Mouse (Mus musculus) limb, embryonic 14.5 days (tissue): ENCODE measurements around the gene Slc22a22. TPM values are rescaled to one million over a fixed set of nuclear protein-coding genes. Genes with fewer than 3 reads are reported as not detected.

Experiments
- ATAC-seq: fragments of 200-750 bp; cut with Nextera tagmentation; 2 replicates; pipeline ENCODE4 v1.8.0; 2017; ENCODE audit warnings: low read depth, moderate number of reproducible peaks, moderate TSS enrichment; ENCODE audit not compliant: low FRiP score
- DNase-seq: peaks from one replicate; pipeline ENCODE4 v3.0.0-alpha.2; 2015; ENCODE audit warnings: low spot score
- H3K27ac ChIP-seq: fragments of 300-500 bp; sonication (generic); replicated peaks from 2 replicates; pipeline ENCODE4 v1.5.1; 2014; ENCODE audit warnings: low read depth, mild to moderate bottlenecking, low read length, moderate library complexity, mixed read lengths
- H3K27me3 ChIP-seq: fragments of 300-500 bp; sonication (generic); 2 replicates; pipeline ENCODE4 v1.6.1; 2014; ENCODE audit warnings: low read length, mixed read lengths; ENCODE audit not compliant: control insufficient read depth, insufficient read depth
- H3K36me3 ChIP-seq: fragments of 300-500 bp; sonication (generic); 2 replicates; pipeline ENCODE4 v1.6.1; 2014; ENCODE audit warnings: mild to moderate bottlenecking, low read length, moderate library complexity, mixed read lengths; ENCODE audit not compliant: control insufficient read depth, insufficient read depth
- H3K4me1 ChIP-seq: fragments of 300-500 bp; sonication (generic); 2 replicates; pipeline ENCODE4 v1.6.1; 2014; ENCODE audit warnings: antibody characterized with exemption, low read length, mixed read lengths; ENCODE audit not compliant: control insufficient read depth, insufficient read depth
- H3K4me2 ChIP-seq: fragments of 300-500 bp; sonication (generic); replicated peaks from 2 replicates; pipeline ENCODE4 v1.6.1; 2014; ENCODE audit warnings: low read depth, mild to moderate bottlenecking, low read length, moderate library complexity; ENCODE audit not compliant: severe bottlenecking
- H3K4me3 ChIP-seq: fragments of 300-500 bp; sonication (generic); replicated peaks from 2 replicates; pipeline ENCODE4 v1.5.1; 2014; ENCODE audit warnings: low read length
- H3K9ac ChIP-seq: fragments of 300-500 bp; sonication (generic); 2 replicates; pipeline ENCODE4 v1.6.1; 2014; ENCODE audit warnings: mild to moderate bottlenecking, low read depth, low read length, moderate library complexity; ENCODE audit not compliant: severe bottlenecking
- H3K9me3 ChIP-seq: fragments of 300-500 bp; sonication (generic); 2 replicates; pipeline ENCODE4 v1.6.1; 2016; ENCODE audit warnings: low read length; ENCODE audit not compliant: control insufficient read depth
- POLR2A ChIP-seq: fragments of 200-500 bp; IDR thresholded peaks from 2 replicates; pipeline ENCODE4 v1.8.0; 2012; ENCODE audit warnings: inconsistent platforms, mild to moderate bottlenecking, moderate library complexity, borderline replicate concordance; ENCODE audit not compliant: insufficient read depth, insufficient read length; ENCODE audit errors: extremely low read depth
- WGBS: fragments of 180-500 bp; shearing (Covaris S2); extraction: QIAGEN DNeasy Blood & Tissue Kit; methylation state at CpG from one replicate; pipeline ENCODE4 v1.1.7; 2014; 5-methylcytosine and 5-hydroxymethylcytosine counted together
- polyA plus RNA-seq, 2 experiments: library from polyadenylated mRNA; depleted of rRNA in 1 of 2; stranded (reverse) in 1 of 2; unstranded in 1 of 2; fragments of >200 nt; fragmentation: Nextera tagmentation in 1 of 2; extraction: Ambion mirVana in 1 of 2; gene quantifications; 2 replicates each; pipeline versions ENCODE4 v1.2.1 to v1.2.3; 2012 to 2014

Gene Slc22a22
- polyA plus RNA-seq, 2 experiments: 0.08 to 0.13 TPM

DNA sequence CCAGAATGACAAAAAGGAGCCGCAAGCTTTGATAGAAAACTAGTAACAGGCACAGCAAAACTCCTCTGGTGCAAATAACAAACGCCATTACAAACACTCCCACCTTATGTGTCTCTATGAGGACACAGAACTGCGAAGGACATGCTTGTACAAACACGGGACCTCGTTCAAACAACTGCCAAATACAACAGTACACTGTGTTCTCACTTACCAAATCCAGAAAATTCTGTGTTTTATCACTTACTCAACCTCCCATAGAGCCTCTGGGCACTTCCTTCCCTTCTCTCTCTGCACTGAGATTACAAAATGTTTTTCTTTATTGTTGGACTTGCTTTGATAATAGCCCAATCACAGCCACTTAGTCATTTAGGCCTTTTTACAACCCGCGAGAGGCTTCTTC is 97.0 kb downstream of the Slc22a22 start:
- ATAC-seq: no peak
- 84% methylated on average over 7 of the region's 7 CpGs for WGBS
- no peak for TF ChIP-seq POLR2A
- no peak for DNase-seq
- Histone ChIP-seq H3K27ac (no peak overlapping the region), H3K4me2 (no peak overlapping the region), H3K36me3 (no peaks in the 10 kb centered on the region), H3K9ac (no peak overlapping the region), H3K27me3 (no peaks in the 10 kb centered on the region), H3K4me1 (no peaks in the 10 kb centered on the region), H3K9me3 (no peaks in the 10 kb centered on the region), H3K4me3 (no peak overlapping the region)

- 17% methylated on average over 1 of the region's 1 CpGs for WGBS
- Histone ChIP-seq H3K4me2 (no peak overlapping the region), H3K9me3 (no peaks in the 10 kb centered on the region), H3K36me3 (no peaks in the 10 kb centered on the region), H3K27me3 (no peaks in the 10 kb centered on the region), H3K4me3 (no peak overlapping the region), H3K4me1 (no peaks in the 10 kb centered on the region), H3K9ac (no peak overlapping the region), H3K27ac (no peak overlapping the region)
- TF ChIP-seq POLR2A: no peak
- DNase-seq (peak; percentile 45), ATAC-seq (no peak)
These were observed 111.0 kb downstream of the Slc22a22 start for GRCm38 (mm10) chr15:57366446-57366845.

- no peak overlapping the region for H3K4me3 ChIP-seq
- no peaks in the 10 kb centered on the region for H3K4me1 ChIP-seq
- no peak overlapping the region for H3K9ac ChIP-seq
- TF ChIP-seq POLR2A: no peak
- no peaks in the 10 kb centered on the region for H3K36me3 ChIP-seq
- ATAC-seq: no peak
- no peak for DNase-seq
- no peak overlapping the region for H3K4me2 ChIP-seq
- WGBS: 64% methylated on average over 4 of the region's 4 CpGs
- no peak overlapping the region for H3K27ac ChIP-seq
- no peaks in the 10 kb centered on the region for H3K9me3 ChIP-seq
- H3K27me3 ChIP-seq: no peaks in the 10 kb centered on the region
These were observed 122.1 kb downstream of the Slc22a22 start for GRCm38 (mm10) chr15:57355278-57355677.

GRCm38 (mm10) chr15:57340499-57340898 is 136.9 kb downstream of the Slc22a22 start:
- WGBS: 35% methylated on average over 3 of the region's 3 CpGs
- Histone ChIP-seq H3K36me3 (no peaks in the 10 kb centered on the region), H3K27ac (no peak overlapping the region), H3K9ac (no peak overlapping the region), H3K4me3 (no peak overlapping the region), H3K4me1 (no peaks in the 10 kb centered on the region), H3K4me2 (no peak overlapping the region), H3K27me3 (no peaks in the 10 kb centered on the region), H3K9me3 (no peaks in the 10 kb centered on the region)
- ATAC-seq (no peak), DNase-seq (no peak)
- no peak for TF ChIP-seq POLR2A

DNA sequence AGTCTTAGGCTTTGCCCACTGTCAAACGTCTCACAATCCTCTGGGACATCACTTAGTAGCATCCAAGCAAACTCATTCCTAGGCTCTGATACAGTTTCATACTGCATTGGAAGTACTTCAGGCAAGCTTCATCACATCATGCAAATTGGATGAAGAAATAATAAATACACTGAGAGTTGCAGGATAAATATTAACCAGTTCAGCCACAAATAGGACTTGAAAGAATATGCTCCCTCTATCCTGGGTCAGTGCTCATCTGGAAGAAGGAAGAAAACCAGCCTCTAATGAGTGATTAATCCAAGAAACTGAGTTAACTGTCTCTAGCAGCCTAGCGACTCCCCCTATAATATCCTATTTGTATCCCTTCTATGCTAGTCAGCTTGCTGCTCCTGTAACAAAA is 146.1 kb downstream of the Slc22a22 start:
- H3K9me3 ChIP-seq: no peaks in the 10 kb centered on the region
- H3K27me3 ChIP-seq: no peaks in the 10 kb centered on the region
- H3K27ac ChIP-seq: no peak overlapping the region
- no peak for ATAC-seq
- H3K9ac ChIP-seq: no peak overlapping the region
- H3K36me3 ChIP-seq: no peaks in the 10 kb centered on the region
- TF ChIP-seq POLR2A: no peak
- no peaks in the 10 kb centered on the region for H3K4me1 ChIP-seq
- WGBS: 81% methylated on average over 2 of the region's 2 CpGs
- no peak overlapping the region for H3K4me2 ChIP-seq
- DNase-seq: no peak
- no peak overlapping the region for H3K4me3 ChIP-seq

DNA sequence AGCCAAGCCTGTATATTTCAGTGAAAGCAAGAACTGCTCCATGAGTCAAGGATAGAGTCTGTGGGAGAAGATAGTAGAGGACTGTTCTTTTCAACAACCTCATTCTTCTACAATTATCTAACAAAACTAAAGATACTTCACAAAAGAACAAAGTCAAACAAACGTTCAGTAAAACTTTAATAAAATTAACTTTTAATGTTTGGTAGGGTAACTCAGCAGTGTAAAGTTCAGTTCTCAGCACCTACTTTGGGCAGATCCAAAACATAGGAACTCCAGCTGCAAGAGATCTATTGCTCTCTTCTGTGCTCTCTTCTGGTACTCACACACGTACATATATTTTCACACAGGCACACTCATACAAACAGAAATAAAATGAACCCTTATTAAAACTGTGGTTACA is 159.4 kb downstream of the Slc22a22 start:
- TF ChIP-seq POLR2A: no peak
- H3K4me1 ChIP-seq: no peaks in the 10 kb centered on the region
- no peak overlapping the region for H3K4me3 ChIP-seq
- H3K27ac ChIP-seq: no peak overlapping the region
- no peaks in the 10 kb centered on the region for H3K36me3 ChIP-seq
- H3K4me2 ChIP-seq: no peak overlapping the region
- no peaks in the 10 kb centered on the region for H3K9me3 ChIP-seq
- ATAC-seq (no peak), DNase-seq (no peak)
- no peak overlapping the region for H3K9ac ChIP-seq
- H3K27me3 ChIP-seq: no peaks in the 10 kb centered on the region
- WGBS: 72% methylated on average over 2 of the region's 2 CpGs
